In genomic region chr4:137664980-137665675, GRCm38 (mm10) we compare ENCODE assay signal across 8 mouse cellular contexts. TPM values are rescaled to one million over a fixed set of nuclear protein-coding genes. Genes with fewer than 3 reads are reported as not detected.
DNase-seq lines count a peak whose midpoint lies in the region; ATAC-seq and TF ChIP-seq lines count a peak whose summit lies in the region.

No protein-coding gene starts in this region.

- no peaks in the 10 kb centered on the region for H3K36me3 ChIP-seq in liver, adult 2 months (ENCODE audit: control insufficient read depth, insufficient read depth, low read length)
- no peaks in the 10 kb centered on the region for H3K36me3 ChIP-seq in forebrain, postnatal 0 days (ENCODE audit: insufficient read depth)
- no peaks in the 10 kb centered on the region for H3K36me3 ChIP-seq in liver, embryonic 14.5 days (replicated peaks; ENCODE audit: control insufficient read depth, insufficient read depth, low read depth)

- H3K9me3 ChIP-seq in forebrain, postnatal 0 days (ENCODE audit: low read length) = no peaks in the 10 kb centered on the region
- no peaks in the 10 kb centered on the region for H3K9me3 ChIP-seq in liver, embryonic 14.5 days (ENCODE audit: control insufficient read depth, low read length)

- DNase-seq in liver, adult 2 months (ENCODE audit: extremely low read depth, low read depth, low spot score) = no peak
- no peak for DNase-seq in liver
- DNase-seq in cerebellum, adult 8-10 months = peak; percentile 66
- DNase-seq in forebrain, postnatal 0 days = peak; percentile 66
- no peak for DNase-seq in liver, embryonic 14.5 days (ENCODE audit: low read depth in 3 of 3, low spot score in 3 of 3)
- DNase-seq in c-Kit-positive CD71-positive TER-119-positive erythroid progenitor cells, embryonic 14.5 days (ENCODE audit: low spot score) = no peak
- DNase-seq in testis, postnatal 10 days (ENCODE audit: low spot score) = no peak
- no peak for DNase-seq in lung, postnatal 25 days (ENCODE audit: low spot score)

- 14% methylated on average over 15 of the region's 15 CpGs for WGBS in liver, adult 2 months
- 9% methylated on average over 15 of the region's 15 CpGs for WGBS in forebrain, postnatal 0 days
- 13% methylated on average over 15 of the region's 15 CpGs for WGBS in liver, embryonic 14.5 days (ENCODE audit: insufficient replicate concordance)

- H3K4me3 ChIP-seq in liver, adult 2 months (ENCODE audit: insufficient read depth, low read depth, low read length) = peak overlapping the region; percentile 33; the same call in 1 of the 2 replicates
- peak overlapping the region; percentile 69 for H3K4me3 ChIP-seq in forebrain, postnatal 0 days (ENCODE audit: low read depth, low read length)
- H3K4me3 ChIP-seq in liver, embryonic 14.5 days (ENCODE audit: insufficient read depth in 1 of 2, low read depth in 2 of 2, low read length in 2 of 2) = peak overlapping the region in 1 of 2 experiments; percentile 42; a peak in 2 of 4 replicates

- no peak overlapping the region for H3K27ac ChIP-seq in liver, adult 2 months (replicated peaks; ENCODE audit: insufficient read depth, low read depth, low read length)
- peak overlapping the region; percentile 64 for H3K27ac ChIP-seq in forebrain, postnatal 0 days (ENCODE audit: low read depth, low read length)
- no peak overlapping the region for H3K27ac ChIP-seq in liver, embryonic 14.5 days

- TF ChIP-seq CTCF in liver, adult 2 months (IDR thresholded peaks at IDR 0.05; ENCODE audit: low read depth, low read length) = no peak
- TF ChIP-seq CTCF in forebrain, postnatal 0 days (IDR thresholded peaks at IDR 0.05; ENCODE audit: low read depth) = no peak
- TF ChIP-seq CTCF in liver, embryonic 14.5 days (IDR thresholded peaks at IDR 0.05; ENCODE audit: low read depth) = no peak

- TF ChIP-seq POLR2A in liver, adult 2 months (IDR thresholded peaks at IDR 0.05; ENCODE audit: extremely low read depth, insufficient read depth, low read length) = no peak

- no peak overlapping the region for H3K9ac ChIP-seq in liver, adult 2 months (ENCODE audit: low read depth, low read length)
- peak overlapping the region; percentile 82 for H3K9ac ChIP-seq in forebrain, postnatal 0 days
- no peak overlapping the region; the same call in 1 of the 2 replicates for H3K9ac ChIP-seq in liver, embryonic 14.5 days (replicated peaks)

- TF ChIP-seq EP300 in liver, embryonic 14.5 days (IDR thresholded peaks at IDR 0.05; ENCODE audit: low read depth) = no peak

- no peaks in the 10 kb centered on the region for H3K79me2 ChIP-seq in liver, adult 2 months (ENCODE audit: control insufficient read depth, insufficient read depth, low read length)

- peaks cover 13% of the 10 kb centered on the region for H3K27me3 ChIP-seq in liver, adult 2 months (ENCODE audit: control insufficient read depth, insufficient read depth, low read length)
- no peaks in the 10 kb centered on the region for H3K27me3 ChIP-seq in forebrain, postnatal 0 days (ENCODE audit: insufficient read depth, low read length)
- peaks cover 26% of the 10 kb centered on the region for H3K27me3 ChIP-seq in liver, embryonic 14.5 days (ENCODE audit: control insufficient read depth, insufficient read depth, low read length)

- peak; percentile 36 for ATAC-seq in forebrain, postnatal 0 days
- ATAC-seq in liver, embryonic 14.5 days (ENCODE audit: insufficient read depth) = no peak

- no peaks in the 10 kb centered on the region for H3K4me1 ChIP-seq in liver, adult 2 months (ENCODE audit: control insufficient read depth, insufficient read depth, low read length)
- peaks cover 25% of the 10 kb centered on the region; the same call in 1 of the 2 replicates for H3K4me1 ChIP-seq in forebrain, postnatal 0 days (ENCODE audit: insufficient read depth)
- H3K4me1 ChIP-seq in liver, embryonic 14.5 days (replicated peaks; ENCODE audit: control insufficient read depth in 2 of 2, insufficient read depth in 2 of 2, low read length in 1 of 2) = no peaks in the 10 kb centered on the region

- H3K4me2 ChIP-seq in forebrain, postnatal 0 days (ENCODE audit: low read depth) = peak overlapping the region; percentile 59
- peak overlapping the region; percentile 60 for H3K4me2 ChIP-seq in liver, embryonic 14.5 days (ENCODE audit: low read depth)

RNA-seq across cellular contexts. Expression of gene Rap1gap, which starts 0.6 kb away (rescaled TPM):
- total RNA-seq in liver, adult 2 months (2014; rRNA removed) = 2.9 and 5.2 TPM in 2 replicates
- polyA plus RNA-seq in liver, adult 2 months (2012; rRNA removed) = 5.8 and 11.5 TPM in 2 replicates
- 113 and 128 TPM in 2 replicates for total RNA-seq in forebrain, postnatal 0 days (2014; rRNA removed)
- polyA plus RNA-seq in forebrain, postnatal 0 days (2015; fragmentation: Nextera tagmentation; extraction: Ambion mirVana) = 63.9 and 74.3 TPM in 2 replicates
- 2.7 and 3.1 TPM in 2 replicates for polyA plus RNA-seq in liver, embryonic 14.5 days (2012; rRNA removed)
- 1.6 and 1.7 TPM in 2 replicates for polyA plus RNA-seq in liver, embryonic 14.5 days (2014; fragmentation: Nextera tagmentation; extraction: Ambion mirVana)

Comparison
In these comparisons a context has a peak if more than half of its experiments do, and no peak if none do; other contexts are left out.
1. DNase-seq: peak in cerebellum, adult 8-10 months (single experiment) and forebrain, postnatal 0 days (single experiment); none in liver, adult 2 months (single experiment), liver (single experiment), liver, embryonic 14.5 days (0 of 3), c-Kit-positive CD71-positive TER-119-positive erythroid progenitor cells, embryonic 14.5 days (single experiment), testis, postnatal 10 days (single experiment) and lung, postnatal 25 days (single experiment).